Mouse (Mus musculus) embryonic facial prominence, embryonic 11.5 days (tissue): ENCODE data around the gene 1600002K03Rik. TPM values are rescaled to one million over a fixed set of nuclear protein-coding genes. Genes with fewer than 3 reads are reported as not detected.

Source experiments
- ATAC-seq: fragments of 200-750 bp; cut with Nextera tagmentation; replicated peaks from 2 replicates; pipeline ENCODE4 v1.8.0; 2017; ENCODE audit warnings: low read depth; ENCODE audit not compliant: insufficient number of reproducible peaks, low FRiP score, low TSS enrichment
- DNase-seq: peaks from one replicate; pipeline ENCODE4 v3.0.0-alpha.2; 2015; ENCODE audit warnings: low spot score
- H3K27ac ChIP-seq: fragments of 300-500 bp; sonication (generic); replicated peaks from 2 replicates; pipeline ENCODE4 v1.5.1; 2014; ENCODE audit warnings: mild to moderate bottlenecking, low read depth, low read length, control low read depth
- H3K27me3 ChIP-seq: fragments of 300-500 bp; sonication (generic); 2 replicates; pipeline ENCODE4 v1.6.1; 2014; ENCODE audit warnings: mild to moderate bottlenecking, low read length, moderate library complexity, mixed read lengths; ENCODE audit not compliant: control insufficient read depth, insufficient read depth
- H3K36me3 ChIP-seq: fragments of 300-500 bp; sonication (generic); replicated peaks from 2 replicates; pipeline ENCODE4 v1.6.1; 2014; ENCODE audit warnings: low read depth, mild to moderate bottlenecking, low read length, moderate library complexity, mixed read lengths; ENCODE audit not compliant: control insufficient read depth, insufficient read depth
- H3K4me1 ChIP-seq: fragments of 300-500 bp; sonication (generic); 2 replicates; pipeline ENCODE4 v1.6.1; 2014; ENCODE audit warnings: low read length, mixed read lengths; ENCODE audit not compliant: control insufficient read depth, insufficient read depth
- H3K4me2 ChIP-seq: fragments of 300-500 bp; sonication (generic); 2 replicates; pipeline ENCODE4 v1.6.1; 2014; ENCODE audit warnings: low read depth, mild to moderate bottlenecking, control low read depth, low read length, moderate library complexity
- H3K4me3 ChIP-seq: fragments of 300-500 bp; sonication (generic); 2 replicates; pipeline ENCODE4 v1.5.1; 2014; ENCODE audit warnings: low read depth, low read length, control low read depth
- H3K9ac ChIP-seq: fragments of 300-500 bp; sonication (generic); replicated peaks from 2 replicates; pipeline ENCODE4 v1.6.1; 2014; ENCODE audit warnings: mild to moderate bottlenecking, control low read depth, low read length
- H3K9me3 ChIP-seq: fragments of 300-500 bp; sonication (generic); replicated peaks from 2 replicates; pipeline ENCODE4 v1.6.1; 2016; ENCODE audit warnings: mild to moderate bottlenecking, low read length, inconsistent platforms, mixed read lengths; ENCODE audit not compliant: control insufficient read depth
- WGBS: fragments of 180-500 bp; shearing (Covaris S2); extraction: QIAGEN DNeasy Blood & Tissue Kit; methylation state at CpG from one replicate; pipeline ENCODE4 v1.1.7; 2014; 5-methylcytosine and 5-hydroxymethylcytosine counted together
- polyA plus RNA-seq: library from polyadenylated mRNA; unstranded; fragments of >200 nt; fragmentation: Nextera tagmentation; extraction: Ambion mirVana; gene quantifications from 2 replicates; pipeline ENCODE4 v1.2.1, GENCODE M21; 2014

1600002K03Rik gene
- polyA plus RNA-seq, 1 experiment from 2014 or later, result 6.8 TPM

DNA sequence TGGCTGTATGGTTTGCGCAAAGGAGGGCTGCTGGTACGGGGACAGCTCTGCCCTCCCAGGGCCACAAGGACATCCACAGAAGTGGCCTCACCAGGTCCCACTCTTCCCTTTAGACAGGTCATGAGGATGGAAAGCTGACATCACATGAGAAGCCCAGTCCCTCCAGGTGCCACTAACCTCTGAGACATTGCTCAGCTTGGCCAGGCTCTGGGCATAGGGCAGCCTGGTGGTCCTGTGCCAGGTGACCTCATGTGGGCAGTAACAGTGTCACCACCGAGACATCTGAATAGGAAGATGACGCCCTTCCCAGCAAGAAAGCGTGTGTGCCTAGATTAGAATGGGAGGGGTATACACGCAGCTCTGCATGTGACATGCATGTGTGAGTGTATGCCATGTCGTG lies 9.8 kb downstream of the 1600002K03Rik start:
- WGBS, result 93% methylated on average over 7 of the region's 7 CpGs
- H3K36me3 ChIP-seq, result no peaks in the 10 kb centered on the region; the same call in 1 of the 2 replicates
- peaks cover 2% of the 10 kb centered on the region; the same call in 1 of the 2 replicates for H3K4me1 ChIP-seq
- H3K27ac ChIP-seq, result no peak overlapping the region
- DNase-seq, result no peak
- H3K27me3 ChIP-seq, result no peaks in the 10 kb centered on the region
- no peaks in the 10 kb centered on the region for H3K9me3 ChIP-seq
- no peak overlapping the region for H3K9ac ChIP-seq
- no peak overlapping the region for H3K4me2 ChIP-seq
- H3K4me3 ChIP-seq, result no peak overlapping the region
- no peak for ATAC-seq

DNA sequence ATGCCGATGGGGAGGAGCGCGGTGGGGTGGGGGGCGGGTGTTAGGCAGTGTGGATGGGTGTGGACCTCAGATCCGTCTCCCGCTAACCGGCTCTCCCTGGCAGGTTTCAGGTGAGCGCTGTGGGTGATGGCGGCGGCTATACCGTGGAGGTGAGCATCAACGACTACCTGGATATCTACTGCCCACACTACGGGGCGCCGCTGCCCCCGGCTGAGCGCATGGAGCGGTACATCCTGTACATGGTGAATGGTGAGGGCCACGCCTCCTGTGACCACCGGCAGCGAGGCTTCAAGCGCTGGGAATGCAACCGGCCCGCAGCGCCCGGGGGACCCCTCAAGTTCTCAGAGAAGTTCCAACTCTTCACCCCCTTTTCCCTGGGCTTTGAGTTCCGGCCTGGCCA lies 13.9 kb downstream of the 1600002K03Rik start:
- no peak overlapping the region for H3K27ac ChIP-seq
- DNase-seq (no peak), ATAC-seq (no peak)
- H3K9ac ChIP-seq, result no peak overlapping the region
- peaks cover 25% of the 10 kb centered on the region for H3K27me3 ChIP-seq
- 37% methylated on average over 26 of the region's 27 CpGs for WGBS
- H3K4me2 ChIP-seq, result no peak overlapping the region
- 0 out of 2 replicates have a peak, but pooled peaks cover 2% of the 10 kb centered on the region for H3K4me1 ChIP-seq
- H3K4me3 ChIP-seq, result no peak overlapping the region
- H3K36me3 ChIP-seq, result peaks cover 2% of the 10 kb centered on the region; the same call in 1 of the 2 replicates
- H3K9me3 ChIP-seq, result no peaks in the 10 kb centered on the region

DNA sequence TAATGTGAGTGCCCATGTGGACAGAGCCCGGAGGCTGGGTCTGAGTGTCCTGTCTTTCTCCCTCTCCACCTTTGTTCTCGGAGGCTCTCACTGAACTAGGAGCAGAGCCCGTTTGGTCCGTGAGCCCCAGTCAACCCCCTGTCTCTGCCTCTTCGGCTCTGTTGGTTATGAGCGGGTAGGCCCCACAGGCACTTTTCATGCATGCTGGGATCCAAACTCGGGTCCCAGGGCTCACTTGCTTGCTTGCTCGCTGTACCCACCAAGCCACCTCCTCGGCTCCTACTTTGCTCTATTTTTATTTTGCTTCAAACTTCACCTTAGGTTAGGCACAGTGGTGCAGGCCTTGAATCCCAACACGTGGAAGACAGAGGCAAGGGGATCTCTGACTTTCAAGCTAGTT lies 15.0 kb downstream of the 1600002K03Rik start:
- no peak overlapping the region for H3K4me2 ChIP-seq
- no peak for ATAC-seq
- 0 out of 2 replicates have a peak, but pooled peaks cover 2% of the 10 kb centered on the region for H3K4me1 ChIP-seq
- H3K9me3 ChIP-seq, result no peaks in the 10 kb centered on the region
- H3K9ac ChIP-seq, result no peak overlapping the region
- H3K27me3 ChIP-seq, result peaks cover 28% of the 10 kb centered on the region
- H3K4me3 ChIP-seq, result no peak overlapping the region
- H3K36me3 ChIP-seq, result peaks cover 2% of the 10 kb centered on the region; the same call in 1 of the 2 replicates
- DNase-seq, result no peak
- WGBS, result 92% methylated on average over 10 of the region's 10 CpGs
- H3K27ac ChIP-seq, result no peak overlapping the region

- Histone ChIP-seq H3K9me3 (no peaks in the 10 kb centered on the region), H3K4me1 (0 out of 2 replicates have a peak, but pooled peaks cover 2% of the 10 kb centered on the region), H3K9ac (no peak overlapping the region), H3K27me3 (peaks cover 28% of the 10 kb centered on the region), H3K4me2 (no peak overlapping the region), H3K27ac (no peak overlapping the region), H3K36me3 (peaks cover 2% of the 10 kb centered on the region; the same call in 1 of the 2 replicates), H3K4me3 (no peak overlapping the region)
- no peak for ATAC-seq
- WGBS, result 72% methylated on average over 15 of the region's 15 CpGs
- DNase-seq, result no peak
These were observed 15.8 kb downstream of the 1600002K03Rik start for GRCm38 (mm10) chr10:80188453-80189024.

DNA sequence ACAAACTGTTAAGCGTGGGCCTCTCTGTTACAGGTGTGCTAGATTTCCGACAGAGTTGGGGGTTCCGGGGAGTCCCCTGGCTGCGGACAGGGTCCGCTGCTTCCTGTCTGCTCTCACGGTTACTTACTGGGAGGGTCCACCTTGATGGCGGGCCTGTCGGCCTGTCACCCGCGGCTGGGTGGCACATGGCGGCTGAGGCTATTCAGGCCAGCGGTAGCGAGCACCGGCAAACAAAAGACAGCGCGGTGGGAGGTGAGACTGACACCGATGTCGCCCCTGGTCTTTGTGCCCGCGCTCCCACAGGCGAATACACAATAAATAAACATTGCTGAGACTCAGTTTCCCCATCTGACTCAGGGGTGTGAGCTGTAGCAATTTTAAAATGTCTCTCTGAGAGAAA lies 17.3 kb downstream of the 1600002K03Rik start:
- no peak for DNase-seq
- peak overlapping the region; percentile 59 for H3K9ac ChIP-seq
- H3K27me3 ChIP-seq, result peaks cover 28% of the 10 kb centered on the region
- ATAC-seq, result no peak
- 0 out of 2 replicates have a peak, but pooled peaks cover 2% of the 10 kb centered on the region for H3K4me1 ChIP-seq
- peaks cover 2% of the 10 kb centered on the region; the same call in 1 of the 2 replicates for H3K36me3 ChIP-seq
- peak overlapping the region; percentile 78 for H3K4me2 ChIP-seq
- 4% methylated on average over 21 of the region's 21 CpGs for WGBS
- H3K27ac ChIP-seq, result no peak overlapping the region
- H3K9me3 ChIP-seq, result no peaks in the 10 kb centered on the region
- peak overlapping the region; percentile 36 for H3K4me3 ChIP-seq

DNA sequence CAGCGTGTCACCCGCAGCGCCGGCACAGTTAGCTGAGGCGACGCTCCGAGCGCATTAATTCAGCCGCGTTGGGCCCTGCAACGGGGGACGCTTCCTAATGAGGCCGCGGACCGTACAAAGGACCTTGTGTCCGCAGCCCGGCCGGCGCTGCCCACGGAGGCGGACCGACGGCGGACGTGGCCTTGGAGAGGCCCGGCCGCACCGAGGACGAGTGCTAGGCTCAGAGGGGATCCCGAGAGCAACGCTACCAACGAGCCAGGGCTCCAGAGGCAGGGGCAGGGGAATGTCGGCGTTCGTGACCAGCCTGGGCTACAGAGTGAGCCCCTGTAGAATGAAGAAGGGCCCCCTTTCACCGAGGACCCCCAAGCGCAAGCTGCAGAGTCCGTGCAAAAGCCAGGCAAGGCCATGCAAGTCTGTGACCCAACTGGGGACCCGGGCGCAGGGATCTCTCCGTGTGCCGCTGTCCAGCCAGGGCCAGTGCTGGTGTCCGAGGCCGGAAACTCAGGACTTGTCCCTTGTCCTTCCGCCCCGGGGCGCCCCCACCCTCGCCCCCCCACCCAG lies 17.8 kb downstream of the 1600002K03Rik start:
- H3K27ac ChIP-seq, result no peak overlapping the region

GRCm38 (mm10) chr10:80193976-80194375 lies 21.2 kb downstream of the 1600002K03Rik start:
- peaks cover 22% of the 10 kb centered on the region for H3K27me3 ChIP-seq
- no peak overlapping the region for H3K27ac ChIP-seq
- H3K36me3 ChIP-seq, result peaks cover 2% of the 10 kb centered on the region; the same call in 1 of the 2 replicates
- ATAC-seq, result no peak
- WGBS, result 77% methylated on average over 6 of the region's 6 CpGs
- no peak overlapping the region for H3K4me2 ChIP-seq
- H3K4me1 ChIP-seq, result 0 out of 2 replicates have a peak, but pooled peaks cover 2% of the 10 kb centered on the region
- no peaks in the 10 kb centered on the region for H3K9me3 ChIP-seq
- no peak for DNase-seq
- H3K9ac ChIP-seq, result no peak overlapping the region
- H3K4me3 ChIP-seq, result no peak overlapping the region

More for the DNA sequence above, 17.8 kb downstream of the 1600002K03Rik start:
- Histone ChIP-seq H3K4me3 (peak overlapping the region; percentile 36), H3K4me2 (peak overlapping the region; percentile 78), H3K9ac (peak overlapping the region; percentile 59), H3K27me3 (peaks cover 28% of the 10 kb centered on the region), H3K4me1 (0 out of 2 replicates have a peak, but pooled peaks cover 2% of the 10 kb centered on the region), H3K36me3 (peaks cover 2% of the 10 kb centered on the region; the same call in 1 of the 2 replicates), H3K9me3 (no peaks in the 10 kb centered on the region)
- peak; percentile 46; the same call in 1 of the 2 replicates for ATAC-seq
- under 1% methylated on average over 48 of the region's 48 CpGs for WGBS
- peak; percentile 54 for DNase-seq

DNA sequence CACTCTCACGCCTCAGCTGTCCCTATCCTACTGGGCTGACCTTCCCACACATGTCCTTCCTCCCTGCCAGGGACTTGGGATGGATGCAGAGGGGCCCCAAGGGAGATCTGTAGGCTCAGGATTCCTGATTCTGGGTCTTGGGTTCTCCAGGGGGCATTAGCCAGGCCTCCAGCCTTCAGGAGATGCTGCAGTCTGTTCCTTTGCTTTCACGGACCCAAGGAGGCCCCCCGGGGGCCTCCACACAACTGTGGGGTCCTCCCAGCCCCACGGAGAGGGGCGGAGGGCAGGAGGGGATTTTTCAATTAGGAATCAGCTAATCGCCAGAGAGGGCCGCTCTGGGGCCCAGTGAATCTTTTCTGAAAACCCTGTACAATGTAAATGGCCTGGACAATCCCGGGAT lies 21.7 kb downstream of the 1600002K03Rik start:
- ATAC-seq, result no peak
- H3K27ac ChIP-seq, result no peak overlapping the region
- H3K36me3 ChIP-seq, result no peaks in the 10 kb centered on the region
- H3K4me3 ChIP-seq, result no peak overlapping the region
- no peaks in the 10 kb centered on the region for H3K9me3 ChIP-seq
- no peak overlapping the region for H3K4me2 ChIP-seq
- peaks cover 19% of the 10 kb centered on the region for H3K27me3 ChIP-seq
- H3K9ac ChIP-seq, result 0 out of 2 replicates have a peak overlapping the region, but pooled peaks have one; percentile 9
- H3K4me1 ChIP-seq, result 0 out of 2 replicates have a peak, but pooled peaks cover 2% of the 10 kb centered on the region
- WGBS, result 43% methylated on average over 8 of the region's 8 CpGs
- DNase-seq, result no peak
